Mouse (Mus musculus) testis, adult 2 months (tissue): ENCODE results near the gene Gm15080. TPM values are rescaled to one million over a fixed set of nuclear protein-coding genes. Genes with fewer than 3 reads are reported as not detected.
"Not testable (repeated sequence)": the region's sequence is repeated elsewhere in the genome, so short reads cannot be mapped to it uniquely, and the experiment has no call there.

Experiments used
- H3K27ac ChIP-seq: fragments of 200-500 bp; 2 replicates; pipeline ENCODE4 v1.5.1; 2012; ENCODE audit warnings: low read depth, low read length; ENCODE audit not compliant: control insufficient read depth, insufficient read depth
- H3K27me3 ChIP-seq: fragments of 200-500 bp; 2 replicates; pipeline ENCODE4 v1.6.1; 2012; ENCODE audit warnings: mild to moderate bottlenecking, low read length, moderate library complexity; ENCODE audit not compliant: control insufficient read depth, insufficient read depth
- H3K36me3 ChIP-seq: fragments of 200-500 bp; 2 replicates; pipeline ENCODE4 v1.6.1; 2012; ENCODE audit warnings: mild to moderate bottlenecking, low read length; ENCODE audit not compliant: control insufficient read depth, insufficient read depth
- H3K4me1 ChIP-seq: fragments of 200-500 bp; 2 replicates; pipeline ENCODE4 v1.6.1; 2012; ENCODE audit warnings: low read length; ENCODE audit not compliant: control insufficient read depth, insufficient read depth
- H3K4me3 ChIP-seq: fragments of 200-500 bp; 2 replicates; pipeline ENCODE4 v1.5.1; 2012; ENCODE audit warnings: low read depth, mild to moderate bottlenecking, low read length, moderate library complexity, mixed read lengths; ENCODE audit not compliant: control insufficient read depth
- polyA plus RNA-seq: library from polyadenylated mRNA; depleted of rRNA; stranded (reverse); fragments of >200 nt; gene quantifications from 2 replicates; pipeline ENCODE4 v1.2.3, GENCODE M21; 2012; rRNA removed

The Gm15080 gene
- polyA plus RNA-seq, result 0.31 TPM in 1 of 2 replicates, not detected in the other

DNA sequence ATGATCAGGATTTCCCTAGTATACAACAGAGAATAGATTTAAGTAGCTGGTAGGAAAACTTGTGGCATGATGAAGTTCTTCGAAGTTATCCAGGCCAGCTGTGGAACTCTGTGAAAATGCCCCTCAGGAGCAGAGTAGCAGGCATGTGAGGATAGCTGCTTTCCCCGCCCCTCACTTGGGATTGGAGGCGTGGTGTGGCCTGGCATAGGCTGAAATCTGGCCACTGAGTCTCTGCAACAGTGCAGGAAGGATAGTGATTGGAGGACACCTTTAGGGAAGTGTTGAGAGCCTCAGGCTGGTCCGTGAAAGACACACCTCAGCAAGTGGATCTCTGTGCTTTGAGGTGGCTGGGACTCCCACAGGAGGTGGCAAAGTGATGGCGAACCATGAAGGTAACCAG is at the start of gene Gm15080:
TSS of gene Gm15080 (plus strand) at position 301 of the 400 bp plus-strand sequence.
- not testable (repeated sequence) for H3K27ac ChIP-seq, H3K4me1 ChIP-seq, H3K4me3 ChIP-seq, H3K27me3 ChIP-seq, H3K36me3 ChIP-seq

Other genes starting within 250 kb of the Gm15080 start
- 1.2 and 1.4 TPM in 2 replicates for gene Gm15128, start 227.0 kb upstream of the Gm15080 start, polyA plus RNA-seq
- gene Gm15107, start 187.7 kb downstream of the Gm15080 start, polyA plus RNA-seq, result 0.82 and 1.9 TPM in 2 replicates